Mouse (Mus musculus): ENCODE measurements at regions not wholly inside any gene's neighbourhood (a gene's known extent, or its start where the extent isn't known, plus 50 kb on each side); places are given as distances from the start of the nearest gene placed in this dataset.

DNA sequence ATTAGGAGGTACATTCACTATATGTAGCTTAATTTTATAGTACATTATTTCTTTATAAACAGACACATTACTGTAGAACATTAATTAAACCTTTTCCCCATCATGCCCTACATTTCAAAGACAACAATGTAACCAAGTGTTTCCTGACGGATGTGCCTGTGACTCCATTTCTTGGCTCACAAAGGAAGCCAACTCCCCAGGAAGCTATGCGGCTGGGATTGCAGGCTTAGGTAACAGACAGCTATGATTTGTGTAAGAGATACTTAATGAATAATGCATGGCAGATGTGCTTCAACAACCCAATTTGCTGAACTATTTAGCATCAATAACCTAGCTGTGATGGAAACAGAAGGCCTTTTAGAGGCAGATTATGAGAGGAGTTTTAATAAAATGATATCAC, 430.1 kb downstream of the Rps29 start:
- no peak for TF ChIP-seq CTCF (conservative IDR thresholded peaks at IDR 0.05; ENCODE audit: insufficient read depth, insufficient read length, low read depth, low read length)
- no peak for TF ChIP-seq POLR2A (IDR thresholded peaks at IDR 0.05; ENCODE audit: low read depth, low read length)

All from kidney, adult 2 months (tissue).